Mouse (Mus musculus): ENCODE measurements around the gene Ramp3.
A peak's percentile ranks its signal among the peaks of the same experiment; 100 is the strongest.

Gene Ramp3

DNA sequence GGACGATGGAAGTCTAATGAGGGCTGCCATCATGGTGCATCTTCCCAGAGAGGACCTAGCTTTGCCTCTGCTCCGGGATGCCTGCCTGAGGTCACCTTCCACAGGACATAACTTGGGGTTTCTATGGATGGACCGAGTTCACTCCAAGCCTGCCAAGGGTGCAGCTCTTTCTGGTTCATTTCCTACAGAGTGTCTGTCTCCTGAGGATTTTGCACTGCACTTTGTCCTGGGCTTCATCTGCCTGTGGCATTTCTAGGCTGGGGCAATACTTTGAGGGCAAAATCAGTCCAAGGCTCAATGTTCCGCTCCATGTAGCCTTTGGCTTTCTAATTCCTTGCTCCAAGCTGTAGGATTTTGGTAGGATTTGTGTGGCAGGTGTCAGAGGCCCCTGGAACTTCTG, 12.5 kb downstream of the Ramp3 start:
- peak in 1 of 2 experiments; percentile 4 for DNase-seq

GRCm38 (mm10) chr11:6674701-6675100, 16.4 kb downstream of the Ramp3 start:
- DNase-seq = no peak

- DNase-seq = no peak
These were observed 17.1 kb downstream of the Ramp3 start for GRCm38 (mm10) chr11:6675402-6675801.

GRCm38 (mm10) chr11:6676641-6677040, 18.3 kb downstream of the Ramp3 start:
- DNase-seq = no peak

DNA sequence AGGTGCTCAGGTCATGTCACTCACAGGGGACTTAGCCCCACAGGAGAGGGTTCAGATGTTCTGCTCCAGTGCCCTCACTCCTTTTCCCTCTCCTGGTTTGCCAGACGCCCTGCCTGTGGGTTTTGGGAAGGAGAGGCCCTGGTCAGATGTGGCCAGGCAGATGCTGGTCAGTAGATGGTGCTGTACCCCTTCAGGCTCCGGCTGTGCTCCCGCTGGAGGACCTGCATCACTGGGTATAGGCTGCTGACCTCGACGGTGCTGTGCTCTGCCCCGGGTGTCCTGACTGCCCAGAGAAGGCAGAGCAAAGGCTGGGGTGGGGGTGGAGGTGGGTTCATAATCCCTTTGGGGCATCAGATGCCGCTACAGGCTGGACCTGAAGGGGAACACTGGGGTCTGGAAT, 19.2 kb downstream of the Ramp3 start:
- DNase-seq = peak; percentile 30 to 53

GRCm38 (mm10) chr11:6679694-6680396, 21.5 kb downstream of the Ramp3 start:
- no peak for DNase-seq

DNA sequence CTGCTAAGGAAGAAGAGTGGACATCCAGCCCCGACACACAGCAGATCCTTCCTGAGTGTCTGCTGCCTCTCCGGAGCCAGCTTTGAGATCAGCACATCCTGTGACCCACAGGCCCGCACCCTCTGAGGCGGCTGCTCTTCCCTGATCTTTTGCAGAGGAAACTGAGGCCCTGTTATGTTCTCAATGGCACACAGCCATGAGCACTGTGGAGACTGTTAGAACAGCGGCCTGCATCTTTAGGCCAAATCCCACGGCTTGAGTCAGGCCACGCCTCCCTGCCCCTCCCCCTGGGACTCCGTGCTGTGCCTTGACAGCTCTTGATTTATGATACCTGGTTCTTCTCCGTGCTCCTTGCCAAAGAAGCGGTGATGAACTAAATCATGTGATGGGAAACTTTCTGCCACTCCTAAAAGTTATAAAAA, 22.1 kb downstream of the Ramp3 start:
- DNase-seq = no peak

DNA sequence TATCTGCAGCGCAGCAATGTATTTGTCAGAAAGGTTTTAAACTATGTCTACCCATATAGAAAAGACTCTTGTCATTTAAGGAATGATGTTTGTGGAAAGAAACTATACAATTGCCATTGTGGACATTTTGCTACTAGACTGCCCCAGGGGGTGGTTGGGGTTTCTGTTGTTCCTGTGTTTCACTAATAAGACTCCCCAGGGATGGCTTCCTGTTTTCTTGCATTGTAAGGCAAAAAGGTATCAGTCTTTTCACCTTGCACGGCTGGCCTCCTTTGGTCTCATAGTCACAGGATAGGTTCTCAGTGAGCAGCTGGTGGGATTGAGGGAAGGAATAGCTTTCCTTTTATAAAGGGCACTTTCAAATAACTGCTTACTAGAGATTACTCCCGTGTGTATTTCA, 26.4 kb downstream of the Ramp3 start:
- DNase-seq = no peak

- no peak for DNase-seq
These were observed 30.6 kb downstream of the Ramp3 start for GRCm38 (mm10) chr11:6688888-6689287.

GRCm38 (mm10) chr11:6692341-6692740, 34.0 kb downstream of the Ramp3 start:
- no peak for DNase-seq

DNA sequence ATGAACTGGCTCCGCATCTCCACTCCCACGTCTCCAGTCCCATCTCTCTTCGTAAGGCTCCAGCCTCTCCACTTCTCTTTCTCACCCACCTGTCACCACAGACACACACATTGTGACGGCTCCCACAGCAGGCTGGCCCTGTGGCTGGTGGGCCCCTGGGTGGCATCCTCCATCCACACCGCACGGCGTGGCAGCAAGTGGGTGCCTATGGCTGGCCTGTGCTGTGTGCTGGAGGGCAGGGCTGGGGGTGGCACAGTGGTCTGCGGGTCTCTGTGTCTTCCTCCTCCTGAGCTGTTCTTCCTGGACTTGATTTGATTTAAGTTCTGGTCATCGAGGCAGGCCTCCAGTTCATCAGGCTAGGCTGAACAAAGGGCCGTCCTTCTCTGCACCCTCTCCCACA, 35.8 kb downstream of the Ramp3 start:
- no peak for DNase-seq

GRCm38 (mm10) chr11:6695176-6695575, 36.9 kb downstream of the Ramp3 start:
- no peak for DNase-seq

DNA sequence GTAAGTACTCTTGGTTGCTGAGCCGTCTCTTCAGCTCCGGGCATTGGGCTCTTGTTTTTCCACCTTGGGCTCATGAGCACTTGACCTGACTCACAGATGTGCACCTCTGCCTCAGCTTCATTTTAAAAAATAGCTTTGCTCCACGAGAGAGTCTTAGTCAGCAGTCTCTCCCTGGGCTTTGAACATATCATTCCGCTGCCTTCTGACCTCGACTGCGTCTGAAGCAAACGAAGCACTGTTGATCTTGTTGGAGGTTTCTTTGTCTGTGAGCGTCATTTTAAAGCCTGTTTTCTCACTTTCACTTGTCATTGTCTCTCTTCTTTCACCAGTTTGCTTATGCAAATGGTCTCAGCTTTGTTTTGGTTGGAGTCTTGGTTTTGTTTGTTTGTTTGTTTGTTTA, 38.2 kb downstream of the Ramp3 start:
- DNase-seq = no peak

- DNase-seq = no peak
These were observed 39.4 kb downstream of the Ramp3 start for GRCm38 (mm10) chr11:6697751-6698150.

- DNase-seq = peak in 1 of 2 experiments; percentile 31
These were observed 40.0 kb downstream of the Ramp3 start for GRCm38 (mm10) chr11:6698281-6698680.

GRCm38 (mm10) chr11:6702258-6702657, 43.9 kb downstream of the Ramp3 start:
- no peak for DNase-seq

- no peak for DNase-seq
These were observed 46.5 kb downstream of the Ramp3 start for GRCm38 (mm10) chr11:6704851-6705250.

- no peak for DNase-seq
These were observed 47.2 kb downstream of the Ramp3 start for GRCm38 (mm10) chr11:6705516-6705915.

DNA sequence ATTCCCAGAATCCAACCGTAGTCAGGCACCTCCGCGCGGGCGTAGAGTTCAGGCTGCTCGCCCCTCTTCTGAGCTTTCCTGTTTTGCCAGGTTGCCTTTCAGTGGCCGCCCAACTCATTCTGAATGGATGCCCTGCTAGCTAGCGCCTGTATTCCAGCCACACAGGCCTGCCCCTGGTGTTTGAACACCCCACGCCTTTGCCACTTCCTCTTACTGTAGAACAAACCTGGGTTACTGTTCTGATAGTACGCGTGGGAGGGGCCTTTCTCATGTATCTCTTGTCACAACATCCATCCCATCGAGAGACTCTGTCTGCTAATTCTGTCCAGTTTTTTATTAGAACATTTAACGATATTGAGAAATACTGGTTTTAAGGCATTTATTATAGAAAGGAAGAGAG, 48.5 kb downstream of the Ramp3 start:
- DNase-seq = no peak

DNA sequence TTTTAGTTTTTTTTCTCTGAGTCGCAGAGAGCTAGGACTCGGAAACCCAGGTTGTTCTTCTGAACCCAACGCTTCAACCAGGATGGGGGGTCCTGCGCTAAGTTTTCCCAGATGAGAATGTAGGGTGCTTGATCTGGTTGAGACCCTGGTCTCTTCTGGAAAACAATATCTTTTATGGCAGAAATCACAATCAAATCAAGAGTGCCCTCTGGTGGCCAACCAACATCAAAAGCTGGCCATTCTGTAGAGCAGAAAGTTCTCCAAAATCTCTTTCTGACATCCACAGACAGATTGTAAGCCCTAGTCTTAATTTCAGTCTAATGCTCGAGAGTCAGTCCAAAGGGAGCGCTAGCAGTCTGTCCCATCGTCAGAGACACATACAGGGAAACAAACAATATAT, 50.1 kb downstream of the Ramp3 start:
- no peak for DNase-seq

GRCm38 (mm10) chr11:6710409-6710808, 52.1 kb downstream of the Ramp3 start:
- no peak for DNase-seq

DNA sequence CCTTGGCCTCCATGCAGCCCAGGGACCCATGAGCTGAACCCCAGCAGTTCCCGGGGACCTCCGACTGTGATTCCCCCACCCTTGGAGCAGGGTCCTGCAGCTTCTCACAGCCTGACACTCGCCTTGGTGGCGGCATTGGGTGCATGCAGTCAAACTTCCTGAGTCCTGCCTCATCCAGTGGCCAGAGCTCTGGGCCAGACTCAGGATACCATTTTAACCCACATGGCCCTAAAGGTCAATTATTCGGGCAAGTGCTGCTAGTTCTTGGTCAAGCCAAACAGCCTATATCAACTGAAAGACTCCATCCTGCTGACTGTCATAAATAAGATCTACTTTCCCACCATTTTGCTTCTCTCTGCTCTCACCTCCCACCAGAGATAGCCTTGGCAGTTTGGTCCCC, 62.4 kb downstream of the Ramp3 start:
- DNase-seq = no peak

- DNase-seq = no peak
These were observed 68.6 kb downstream of the Ramp3 start for GRCm38 (mm10) chr11:6726921-6727320.
